Mouse (Mus musculus) G1E (cell line): ENCODE results near the gene Syndig1l. TPM values are rescaled to one million over a fixed set of nuclear protein-coding genes. Genes with fewer than 3 reads are reported as not detected.

ENCODE experiments used
- ATAC-seq: 2 replicates; pipeline ENCODE4 v1.8.0; 2016; ENCODE audit warnings: mild to moderate bottlenecking; ENCODE audit not compliant: insufficient number of reproducible peaks, poor library complexity, low FRiP score, severe bottlenecking; ENCODE audit errors: extremely low read depth
- DNase-seq: peaks from one replicate; pipeline ENCODE4 v3.0.0; 2012; ENCODE audit warnings: low spot score
- H3K27me3 ChIP-seq: 2 replicates; pipeline ENCODE4 v1.6.1; 2012; ENCODE audit warnings: mild to moderate bottlenecking, low read length, inconsistent platforms; ENCODE audit not compliant: insufficient read depth
- H3K36me3 ChIP-seq: replicated peaks from 2 replicates; pipeline ENCODE3; 2012; ENCODE audit warnings: mild to moderate bottlenecking, inconsistent platforms
- H3K4me1 ChIP-seq: 2 replicates; pipeline ENCODE4 v1.6.1; 2012; ENCODE audit warnings: low read depth, low read length, inconsistent platforms, mixed read lengths; ENCODE audit not compliant: insufficient read depth
- H3K4me3 ChIP-seq: 2 replicates; pipeline ENCODE4 v1.5.1; 2012; ENCODE audit warnings: low read depth, mild to moderate bottlenecking, inconsistent platforms, low read length, moderate library complexity, mixed read lengths
- H3K9me3 ChIP-seq: replicated peaks from 2 replicates; pipeline ENCODE4 v1.6.1; 2012; ENCODE audit warnings: inconsistent platforms
- CTCF ChIP-seq: IDR thresholded peaks from 2 replicates; pipeline ENCODE4 v1.5.1; 2012; ENCODE audit warnings: low read depth, low read length, inconsistent platforms, mixed read lengths
- GATA1 ChIP-seq: IDR thresholded peaks from 2 replicates; pipeline ENCODE4 v1.6.1; 2012; ENCODE audit warnings: borderline replicate concordance, low read length, inconsistent platforms, mixed read lengths
- GATA2 ChIP-seq: IDR thresholded peaks from 2 replicates; pipeline ENCODE4 v1.6.1; 2012; ENCODE audit warnings: low read depth, low read length, inconsistent platforms, borderline replicate concordance
- POLR2AphosphoS5 ChIP-seq: IDR thresholded peaks from 2 replicates; pipeline ENCODE4 v1.6.1; 2012; ENCODE audit warnings: low read depth, low read length, inconsistent platforms; ENCODE audit not compliant: insufficient replicate concordance
- TAL1 ChIP-seq: conservative IDR thresholded peaks from 2 replicates; pipeline ENCODE4 v1.6.1; 2012; ENCODE audit warnings: low read depth, low read length, inconsistent platforms, mixed read lengths
- polyA plus RNA-seq: library from polyadenylated mRNA; stranded (reverse); fragments of >175 nt; gene quantifications from 2 replicates; pipeline ENCODE4 v1.2.3, GENCODE M21; 2012
- total RNA-seq, 2 experiments: library from RNA; stranded (forward) in 1 of 2; stranded (reverse) in 1 of 2; fragments of 200-1000 nt in 1 of 2; fragments of >200 nt in 1 of 2; fragmentation: Nextera tagmentation in 1 of 2; gene quantifications; 2 replicates each; pipeline ENCODE4 v1.2.3; 2014 to 2017

Gene Syndig1l
- total and polyA plus RNA-seq, 3 experiments = 0.05 TPM; not detected in 2

- DNase-seq (no peak), ATAC-seq (no peak)
- Histone ChIP-seq H3K9me3 (no peaks in the 10 kb centered on the region), H3K27me3 (peaks cover 51% of the 10 kb centered on the region), H3K4me3 (no peak overlapping the region), H3K36me3 (no peaks in the 10 kb centered on the region), H3K4me1 (no peaks in the 10 kb centered on the region)
- no peak for TF ChIP-seq TAL1
- TF ChIP-seq CTCF = no peak
- TF ChIP-seq GATA1 = no peak
- no peak for TF ChIP-seq POLR2AphosphoS5
- no peak for TF ChIP-seq GATA2
Measured at GRCm38 (mm10) chr12:84684569-84684968, 14.1 kb downstream of the Syndig1l start.

GRCm38 (mm10) chr12:84676011-84676410, 22.6 kb downstream of the Syndig1l start:
- Histone ChIP-seq H3K36me3 (no peaks in the 10 kb centered on the region), H3K4me1 (0 out of 2 replicates have a peak, but pooled peaks cover 5% of the 10 kb centered on the region), H3K9me3 (no peaks in the 10 kb centered on the region), H3K4me3 (no peak overlapping the region), H3K27me3 (peaks cover 31% of the 10 kb centered on the region)
- TF ChIP-seq TAL1 (no peak), CTCF (no peak), POLR2AphosphoS5 (no peak), GATA2 (no peak), GATA1 (no peak)
- ATAC-seq (no peak), DNase-seq (no peak)

- ATAC-seq = no peak
- TF ChIP-seq GATA2 = no peak
- no peak for TF ChIP-seq GATA1
- TF ChIP-seq POLR2AphosphoS5 = no peak; the same call in 1 of the 2 replicates
- no peak for TF ChIP-seq CTCF
- Histone ChIP-seq H3K4me3 (no peak overlapping the region), H3K4me1 (0 out of 2 replicates have a peak, but pooled peaks cover 5% of the 10 kb centered on the region), H3K27me3 (peaks cover 22% of the 10 kb centered on the region; the same call in 1 of the 2 replicates), H3K9me3 (peaks cover 2% of the 10 kb centered on the region; the same call in 1 of the 2 replicates), H3K36me3 (no peaks in the 10 kb centered on the region)
- DNase-seq = no peak
Measured at GRCm38 (mm10) chr12:84674666-84675526, 23.7 kb downstream of the Syndig1l start.

GRCm38 (mm10) chr12:84671646-84672045, 27.0 kb downstream of the Syndig1l start:
- Histone ChIP-seq H3K4me1 (0 out of 2 replicates have a peak, but pooled peaks cover 5% of the 10 kb centered on the region), H3K36me3 (no peaks in the 10 kb centered on the region), H3K4me3 (no peak overlapping the region), H3K9me3 (peaks cover 2% of the 10 kb centered on the region; the same call in 1 of the 2 replicates), H3K27me3 (peaks cover 19% of the 10 kb centered on the region; the same call in 1 of the 2 replicates)
- TF ChIP-seq GATA1 = no peak
- TF ChIP-seq CTCF = no peak
- TF ChIP-seq GATA2 = no peak
- TF ChIP-seq TAL1 = no peak
- TF ChIP-seq POLR2AphosphoS5 = no peak
- DNase-seq (no peak), ATAC-seq (no peak)

- no peak for ATAC-seq
- peaks cover 14% of the 10 kb centered on the region; the same call in 1 of the 2 replicates for H3K27me3 ChIP-seq
- H3K36me3 ChIP-seq = no peaks in the 10 kb centered on the region
- no peak overlapping the region for H3K4me3 ChIP-seq
- H3K4me1 ChIP-seq = 0 out of 2 replicates have a peak, but pooled peaks cover 5% of the 10 kb centered on the region
- 0 out of 2 replicates have a peak, but pooled peaks have one; percentile 6 for TF ChIP-seq CTCF
- no peak for TF ChIP-seq TAL1
- no peak for DNase-seq
- peaks cover 2% of the 10 kb centered on the region; the same call in 1 of the 2 replicates for H3K9me3 ChIP-seq
Measured at GRCm38 (mm10) chr12:84670555-84670954, 28.1 kb downstream of the Syndig1l start.

- ATAC-seq (peak; percentile 15), DNase-seq (peak; percentile 44)
- Histone ChIP-seq H3K9me3 (no peaks in the 10 kb centered on the region), H3K4me3 (no peak overlapping the region), H3K4me1 (peaks cover 5% of the 10 kb centered on the region; the same call in 1 of the 2 replicates), H3K36me3 (no peaks in the 10 kb centered on the region), H3K27me3 (peaks cover 23% of the 10 kb centered on the region)
- no peak for TF ChIP-seq GATA2
- no peak for TF ChIP-seq TAL1
- peak; percentile 96 for TF ChIP-seq CTCF
Measured at GRCm38 (mm10) chr12:84653912-84654311, 44.7 kb downstream of the Syndig1l start.
